Mouse (Mus musculus) limb, embryonic 14.5 days (tissue): Measurements from ENCODE around the gene Tbl1x. TPM values are rescaled to one million over a fixed set of nuclear protein-coding genes. Genes with fewer than 3 reads are reported as not detected.
"Not testable (repeated sequence)": the region's sequence is repeated elsewhere in the genome, so short reads cannot be mapped to it uniquely, and the experiment has no call there.

Experiments
- ATAC-seq: fragments of 200-750 bp; cut with Nextera tagmentation; 2 replicates; pipeline ENCODE4 v1.8.0; 2017; ENCODE audit warnings: low read depth, moderate number of reproducible peaks, moderate TSS enrichment; ENCODE audit not compliant: low FRiP score
- DNase-seq: peaks from one replicate; pipeline ENCODE4 v3.0.0-alpha.2; 2015; ENCODE audit warnings: low spot score
- H3K27ac ChIP-seq: fragments of 300-500 bp; sonication (generic); replicated peaks from 2 replicates; pipeline ENCODE4 v1.5.1; 2014; ENCODE audit warnings: low read depth, mild to moderate bottlenecking, low read length, moderate library complexity, mixed read lengths
- H3K27me3 ChIP-seq: fragments of 300-500 bp; sonication (generic); 2 replicates; pipeline ENCODE4 v1.6.1; 2014; ENCODE audit warnings: low read length, mixed read lengths; ENCODE audit not compliant: control insufficient read depth, insufficient read depth
- H3K36me3 ChIP-seq: fragments of 300-500 bp; sonication (generic); 2 replicates; pipeline ENCODE4 v1.6.1; 2014; ENCODE audit warnings: mild to moderate bottlenecking, low read length, moderate library complexity, mixed read lengths; ENCODE audit not compliant: control insufficient read depth, insufficient read depth
- H3K4me1 ChIP-seq: fragments of 300-500 bp; sonication (generic); 2 replicates; pipeline ENCODE4 v1.6.1; 2014; ENCODE audit warnings: antibody characterized with exemption, low read length, mixed read lengths; ENCODE audit not compliant: control insufficient read depth, insufficient read depth
- H3K4me2 ChIP-seq: fragments of 300-500 bp; sonication (generic); replicated peaks from 2 replicates; pipeline ENCODE4 v1.6.1; 2014; ENCODE audit warnings: low read depth, mild to moderate bottlenecking, low read length, moderate library complexity; ENCODE audit not compliant: severe bottlenecking
- H3K4me3 ChIP-seq: fragments of 300-500 bp; sonication (generic); replicated peaks from 2 replicates; pipeline ENCODE4 v1.5.1; 2014; ENCODE audit warnings: low read length
- H3K9ac ChIP-seq: fragments of 300-500 bp; sonication (generic); 2 replicates; pipeline ENCODE4 v1.6.1; 2014; ENCODE audit warnings: mild to moderate bottlenecking, low read depth, low read length, moderate library complexity; ENCODE audit not compliant: severe bottlenecking
- H3K9me3 ChIP-seq: fragments of 300-500 bp; sonication (generic); 2 replicates; pipeline ENCODE4 v1.6.1; 2016; ENCODE audit warnings: low read length; ENCODE audit not compliant: control insufficient read depth
- POLR2A ChIP-seq: fragments of 200-500 bp; IDR thresholded peaks from 2 replicates; pipeline ENCODE4 v1.8.0; 2012; ENCODE audit warnings: inconsistent platforms, mild to moderate bottlenecking, moderate library complexity, borderline replicate concordance; ENCODE audit not compliant: insufficient read depth, insufficient read length; ENCODE audit errors: extremely low read depth
- WGBS: fragments of 180-500 bp; shearing (Covaris S2); extraction: QIAGEN DNeasy Blood & Tissue Kit; methylation state at CpG from one replicate; pipeline ENCODE4 v1.1.7; 2014; 5-methylcytosine and 5-hydroxymethylcytosine counted together
- polyA plus RNA-seq, 2 experiments: library from polyadenylated mRNA; depleted of rRNA in 1 of 2; stranded (reverse) in 1 of 2; unstranded in 1 of 2; fragments of >200 nt; fragmentation: Nextera tagmentation in 1 of 2; extraction: Ambion mirVana in 1 of 2; gene quantifications; 2 replicates each; pipeline versions ENCODE4 v1.2.1 to v1.2.3; 2012 to 2014

Tbl1x gene
- polyA plus RNA-seq, 2 experiments: 56.8 to 77.2 TPM

GRCm38 (mm10) chrX:77525179-77525578 lies 14.4 kb downstream of the Tbl1x start:
- Histone ChIP-seq H3K27ac (no peak overlapping the region), H3K4me2 (no peak overlapping the region), H3K27me3 (no peaks in the 10 kb centered on the region), H3K9ac (no peak overlapping the region), H3K4me1 (no peaks in the 10 kb centered on the region), H3K4me3 (no peak overlapping the region), H3K36me3 (no peaks in the 10 kb centered on the region), H3K9me3 (no peaks in the 10 kb centered on the region)
- DNase-seq: no peak
- WGBS: 20% methylated on average over 1 of the region's 1 CpGs
- no peak for TF ChIP-seq POLR2A
- no peak for ATAC-seq

- H3K36me3 ChIP-seq: no peaks in the 10 kb centered on the region
- H3K4me2 ChIP-seq: no peak overlapping the region
- DNase-seq (no peak), ATAC-seq (no peak)
- H3K4me1 ChIP-seq: no peaks in the 10 kb centered on the region
- whole genome bisulfite sequencing: 78% methylated on average over 1 of the region's 1 CpGs
- no peaks in the 10 kb centered on the region for H3K9me3 ChIP-seq
- H3K27ac ChIP-seq: no peak overlapping the region
- H3K4me3 ChIP-seq: no peak overlapping the region
- TF ChIP-seq POLR2A: no peak
- H3K9ac ChIP-seq: no peak overlapping the region
- no peaks in the 10 kb centered on the region for H3K27me3 ChIP-seq
These were observed 17.6 kb downstream of the Tbl1x start for GRCm38 (mm10) chrX:77528401-77528800.

- H3K4me3 ChIP-seq: no peak overlapping the region
- H3K9me3 ChIP-seq: no peaks in the 10 kb centered on the region
- TF ChIP-seq POLR2A: no peak
- H3K36me3 ChIP-seq: no peaks in the 10 kb centered on the region
- ATAC-seq (no peak), DNase-seq (no peak)
- H3K9ac ChIP-seq: no peak overlapping the region
- H3K4me1 ChIP-seq: no peaks in the 10 kb centered on the region
- WGBS: 72% methylated on average over 5 of the region's 5 CpGs
- H3K4me2 ChIP-seq: no peak overlapping the region
- H3K27ac ChIP-seq: no peak overlapping the region
- H3K27me3 ChIP-seq: no peaks in the 10 kb centered on the region
These were observed 20.2 kb downstream of the Tbl1x start for GRCm38 (mm10) chrX:77530997-77531396.

- Histone ChIP-seq H3K27me3 (no peaks in the 10 kb centered on the region), H3K27ac (no peak overlapping the region), H3K4me2 (no peak overlapping the region), H3K4me1 (no peaks in the 10 kb centered on the region), H3K9me3 (no peaks in the 10 kb centered on the region), H3K36me3 (no peaks in the 10 kb centered on the region), H3K4me3 (no peak overlapping the region), H3K9ac (no peak overlapping the region)
- 61% methylated on average over 2 of the region's 2 CpGs for WGBS
- DNase-seq (peak; percentile 11), ATAC-seq (no peak)
- TF ChIP-seq POLR2A: no peak
These were observed 23.1 kb downstream of the Tbl1x start for GRCm38 (mm10) chrX:77533922-77534321.

GRCm38 (mm10) chrX:77539770-77540169 lies 29.0 kb downstream of the Tbl1x start:
- ATAC-seq, H3K27ac ChIP-seq, H3K36me3 ChIP-seq, H3K27me3 ChIP-seq, H3K4me2 ChIP-seq, H3K4me1 ChIP-seq, H3K9ac ChIP-seq, H3K4me3 ChIP-seq, H3K9me3 ChIP-seq, DNase-seq: not testable (repeated sequence)
- 84% methylated on average over 4 of the region's 4 CpGs for WGBS

GRCm38 (mm10) chrX:77544003-77544402 lies 33.2 kb downstream of the Tbl1x start:
- H3K4me1 ChIP-seq: no peaks in the 10 kb centered on the region
- H3K9ac ChIP-seq: no peak overlapping the region
- H3K36me3 ChIP-seq: no peaks in the 10 kb centered on the region
- H3K4me3 ChIP-seq: no peak overlapping the region
- H3K9me3 ChIP-seq: no peaks in the 10 kb centered on the region
- H3K27ac ChIP-seq: no peak overlapping the region
- DNase-seq: no peak
- ATAC-seq: no peak
- H3K27me3 ChIP-seq: no peaks in the 10 kb centered on the region
- no peak overlapping the region for H3K4me2 ChIP-seq
- no peak for TF ChIP-seq POLR2A
